Mouse (Mus musculus) embryonic facial prominence, embryonic 15.5 days (tissue): Measurements from ENCODE around the gene Gm28961. TPM values are rescaled to one million over a fixed set of nuclear protein-coding genes. Genes with fewer than 3 reads are reported as not detected.
"Not testable (repeated sequence)": the region's sequence is repeated elsewhere in the genome, so short reads cannot be mapped to it uniquely, and the experiment has no call there.

Experiments
- ATAC-seq: fragments of 200-750 bp; cut with Nextera tagmentation; 2 replicates; pipeline ENCODE4 v1.8.0; 2017; ENCODE audit warnings: low read depth, moderate TSS enrichment; ENCODE audit not compliant: insufficient number of reproducible peaks, low FRiP score, low TSS enrichment
- H3K27ac ChIP-seq: fragments of 300-500 bp; sonication (generic); replicated peaks from 2 replicates; pipeline ENCODE4 v1.5.1; 2015; ENCODE audit warnings: mild to moderate bottlenecking, inconsistent platforms
- H3K27me3 ChIP-seq: fragments of 300-500 bp; sonication (generic); 2 replicates; pipeline ENCODE4 v1.6.1; 2015; ENCODE audit warnings: inconsistent platforms
- H3K36me3 ChIP-seq: fragments of 300-500 bp; sonication (generic); 2 replicates; pipeline ENCODE4 v1.6.1; 2015; ENCODE audit warnings: mild to moderate bottlenecking, inconsistent platforms
- H3K4me1 ChIP-seq: fragments of 300-500 bp; sonication (generic); 2 replicates; pipeline ENCODE4 v1.6.1; 2015; ENCODE audit warnings: inconsistent platforms
- H3K4me2 ChIP-seq: fragments of 300-500 bp; sonication (generic); replicated peaks from 2 replicates; pipeline ENCODE4 v1.6.1; 2015; ENCODE audit warnings: mild to moderate bottlenecking, inconsistent platforms
- H3K4me3 ChIP-seq: fragments of 300-500 bp; sonication (generic); replicated peaks from 2 replicates; pipeline ENCODE4 v1.5.1; 2015; ENCODE audit warnings: mild to moderate bottlenecking, inconsistent platforms
- H3K9ac ChIP-seq: fragments of 300-500 bp; sonication (generic); 2 replicates; pipeline ENCODE4 v1.6.1; 2015; ENCODE audit warnings: inconsistent platforms
- H3K9me3 ChIP-seq: fragments of 300-500 bp; sonication (generic); replicated peaks from 2 replicates; pipeline ENCODE4 v1.6.1; 2016; ENCODE audit warnings: inconsistent platforms
- WGBS: fragments of 180-500 bp; shearing (Covaris S2); methylation state at CpG from one replicate; pipeline ENCODE4 v1.1.7; 2015; 5-methylcytosine and 5-hydroxymethylcytosine counted together
- polyA plus RNA-seq: library from polyadenylated mRNA; unstranded; fragments of >200 nt; fragmentation: Nextera tagmentation; extraction: Ambion mirVana; gene quantifications from 2 replicates; pipeline ENCODE4 v1.2.1, GENCODE M21; 2015

The Gm28961 gene
- polyA plus RNA-seq, result not detected in 2 replicates

- not testable (repeated sequence) for H3K36me3 ChIP-seq, H3K27ac ChIP-seq, H3K27me3 ChIP-seq, ATAC-seq, H3K9me3 ChIP-seq, H3K4me2 ChIP-seq, H3K4me3 ChIP-seq, H3K4me1 ChIP-seq, H3K9ac ChIP-seq
- WGBS, result no CpG with 5 or more reads among the region's 6 CpGs
These were observed at the start of gene Gm28961 for GRCm38 (mm10) chrY:57705397-57705796. Gm28961 (plus strand) TSS chrY:57705697.

Other genes with a start within 250 kb of the Gm28961 start
- not detected in 2 replicates for gene Gm21943, start 172.0 kb upstream of the Gm28961 start, polyA plus RNA-seq